In genomic region chr4:64002168-64002567, GRCm38 (mm10) we compare ENCODE assay signal across 28 mouse cellular contexts. TPM values are rescaled to one million over a fixed set of nuclear protein-coding genes. Genes with fewer than 3 reads are reported as not detected.
DNase-seq lines count a peak whose midpoint lies in the region; ATAC-seq and TF ChIP-seq lines count a peak whose summit lies in the region.
"Had no signal": no experiment of that assay in that cellular context is flagged by ENCODE, and none has a peak within 500 bp of the region (broad histone marks: within the 10 kb centered on the region; RNA-seq: fewer than 3 reads in every experiment).

No protein-coding gene starts in this region.

- H3K4me2 ChIP-seq in forebrain, embryonic 11.5 days (ENCODE audit: low read depth, low read length, severe bottlenecking): no peak overlapping the region
- H3K4me2 ChIP-seq in forebrain, embryonic 16.5 days (ENCODE audit: low read length): no peak overlapping the region
- no peak overlapping the region for H3K4me2 ChIP-seq in hindbrain, postnatal 0 days (ENCODE audit: low read depth, low read length)
- H3K4me2 ChIP-seq in hindbrain, embryonic 12.5 days (replicated peaks): no peak overlapping the region
- H3K4me2 ChIP-seq: embryonic facial prominence, embryonic 12.5 days; heart, embryonic 13.5 days; stomach, embryonic 15.5 days had no signal

- peak; percentile 30; the same call in 1 of the 2 replicates for ATAC-seq in forebrain, embryonic 11.5 days (replicated peaks; ENCODE audit: low FRiP score)
- no peak for ATAC-seq in forebrain, embryonic 16.5 days
- ATAC-seq in hindbrain, postnatal 0 days: no peak
- no peak for ATAC-seq in hindbrain, embryonic 12.5 days (ENCODE audit: low FRiP score)
- ATAC-seq: activated CD4-positive, CD25-positive, alpha-beta regulatory T cell, adult 4 months; forebrain, embryonic 14.5 days; inflammation-experienced regulatory T-cells, adult 6 months had no signal

- H3K9me3 ChIP-seq in forebrain, embryonic 11.5 days (ENCODE audit: control insufficient read depth, low read length): no peaks in the 10 kb centered on the region
- no peaks in the 10 kb centered on the region for H3K9me3 ChIP-seq in forebrain, embryonic 16.5 days (ENCODE audit: control insufficient read depth, low read length)
- H3K9me3 ChIP-seq in hindbrain, postnatal 0 days (ENCODE audit: low read length): no peaks in the 10 kb centered on the region
- H3K9me3 ChIP-seq in hindbrain, embryonic 12.5 days (replicated peaks): no peaks in the 10 kb centered on the region
- H3K9me3 ChIP-seq: embryonic facial prominence, embryonic 12.5 days; heart, embryonic 13.5 days; midbrain, embryonic 10.5 days; stomach, embryonic 15.5 days had no signal

- no peak overlapping the region for H3K4me3 ChIP-seq in forebrain, embryonic 11.5 days (ENCODE audit: low read depth, low read length)
- no peak overlapping the region for H3K4me3 ChIP-seq in forebrain, embryonic 16.5 days (replicated peaks; ENCODE audit: low read length)
- no peak overlapping the region for H3K4me3 ChIP-seq in hindbrain, postnatal 0 days (ENCODE audit: low read length)
- no peak overlapping the region for H3K4me3 ChIP-seq in hindbrain, embryonic 12.5 days
- H3K4me3 ChIP-seq: embryonic facial prominence, embryonic 12.5 days; heart, embryonic 13.5 days; midbrain, embryonic 10.5 days; stomach, embryonic 15.5 days had no signal

- H3K27me3 ChIP-seq in forebrain, embryonic 11.5 days (ENCODE audit: control insufficient read depth, insufficient read depth, low read length): no peaks in the 10 kb centered on the region
- no peaks in the 10 kb centered on the region for H3K27me3 ChIP-seq in forebrain, embryonic 16.5 days (replicated peaks; ENCODE audit: control insufficient read depth, insufficient read depth, low read length)
- H3K27me3 ChIP-seq in hindbrain, postnatal 0 days (ENCODE audit: insufficient read depth, low read length): no peaks in the 10 kb centered on the region
- no peaks in the 10 kb centered on the region for H3K27me3 ChIP-seq in hindbrain, embryonic 12.5 days
- H3K27me3 ChIP-seq: embryonic facial prominence, embryonic 12.5 days; stomach, embryonic 15.5 days had no signal

- no peak overlapping the region for H3K27ac ChIP-seq in forebrain, embryonic 11.5 days (ENCODE audit: low read depth, low read length)
- no peak overlapping the region for H3K27ac ChIP-seq in forebrain, embryonic 16.5 days (ENCODE audit: low read length)
- peak overlapping the region; percentile 36; the same call in 1 of the 2 replicates for H3K27ac ChIP-seq in hindbrain, postnatal 0 days
- H3K27ac ChIP-seq in hindbrain, embryonic 12.5 days: no peak overlapping the region
- H3K27ac ChIP-seq: embryonic facial prominence, embryonic 12.5 days; heart, embryonic 13.5 days; liver, embryonic 14.5 days; midbrain, embryonic 10.5 days; stomach, embryonic 15.5 days had no signal

- 41% methylated on average over 2 of the region's 2 CpGs for WGBS in forebrain, embryonic 11.5 days
- WGBS in forebrain, embryonic 16.5 days: 25% methylated on average over 2 of the region's 2 CpGs
- WGBS in hindbrain, postnatal 0 days: 40% methylated on average over 2 of the region's 2 CpGs
- 36% methylated on average over 2 of the region's 2 CpGs for WGBS in hindbrain, embryonic 12.5 days

- DNase-seq in forebrain, embryonic 11.5 days (ENCODE audit: low spot score): no peak
- DNase-seq in hindbrain, postnatal 0 days (ENCODE audit: low spot score): no peak
- DNase-seq in 3T3-L1 (ENCODE audit: low read depth, low spot score): peak; percentile 62
- DNase-seq in brain, adult 2 months (ENCODE audit: low read depth, low spot score): peak; percentile 76
- DNase-seq in lung, postnatal 4 days: no peak
- no peak for DNase-seq in left cerebral cortex, adult 18-20 months (ENCODE audit: low spot score in 2 of 2)
- DNase-seq: adrenal gland, adult 2 months; cerebellum, adult 9-10 months; cerebellum, postnatal 36 days; gastrocnemius, postnatal 10 days; heart, postnatal 10 days; kidney, adult 11 months; kidney, postnatal 14 days; liver; lung, adult 2 months; lung, postnatal 14 days; right cerebral cortex, postnatal 25 days; thymus, postnatal 14 days had no signal

- 0 out of 2 replicates have a peak, but pooled peaks cover 5% of the 10 kb centered on the region for H3K4me1 ChIP-seq in forebrain, embryonic 11.5 days (replicated peaks; ENCODE audit: control insufficient read depth, insufficient read depth, low read length)
- H3K4me1 ChIP-seq in forebrain, embryonic 16.5 days (replicated peaks; ENCODE audit: control insufficient read depth, insufficient read depth, low read length): 0 out of 2 replicates have a peak, but pooled peaks cover 3% of the 10 kb centered on the region
- no peaks in the 10 kb centered on the region for H3K4me1 ChIP-seq in hindbrain, postnatal 0 days (ENCODE audit: insufficient read depth, low read length)
- H3K4me1 ChIP-seq in hindbrain, embryonic 12.5 days: peaks cover 5% of the 10 kb centered on the region; the same call in 1 of the 2 replicates
- H3K4me1 ChIP-seq: heart, embryonic 13.5 days; stomach, embryonic 15.5 days had no signal

- no peak overlapping the region for H3K9ac ChIP-seq in forebrain, embryonic 11.5 days (ENCODE audit: low read length)
- no peak overlapping the region for H3K9ac ChIP-seq in forebrain, embryonic 16.5 days (replicated peaks; ENCODE audit: low read depth, low read length)
- H3K9ac ChIP-seq in hindbrain, postnatal 0 days (replicated peaks; ENCODE audit: low read length): no peak overlapping the region
- H3K9ac ChIP-seq in hindbrain, embryonic 12.5 days: no peak overlapping the region
- H3K9ac ChIP-seq: embryonic facial prominence, embryonic 12.5 days; heart, embryonic 13.5 days; liver, embryonic 14.5 days; stomach, embryonic 15.5 days had no signal

- TF ChIP-seq CTCF in hindbrain, postnatal 0 days (IDR thresholded peaks at IDR 0.05; ENCODE audit: low read depth): no peak

- no peaks in the 10 kb centered on the region for H3K36me3 ChIP-seq in forebrain, embryonic 11.5 days (ENCODE audit: control insufficient read depth, insufficient read depth, low read length)
- H3K36me3 ChIP-seq in forebrain, embryonic 16.5 days (ENCODE audit: control insufficient read depth, insufficient read depth): no peaks in the 10 kb centered on the region
- H3K36me3 ChIP-seq in hindbrain, postnatal 0 days (ENCODE audit: insufficient read depth, low read length): no peaks in the 10 kb centered on the region
- no peaks in the 10 kb centered on the region for H3K36me3 ChIP-seq in hindbrain, embryonic 12.5 days
- H3K36me3 ChIP-seq: midbrain, embryonic 10.5 days; stomach, embryonic 15.5 days had no signal

RNA-seq across cellular contexts. Expression of gene Tnc, which starts 44.6 kb away (rescaled TPM):
- polyA plus RNA-seq in forebrain, embryonic 11.5 days (2014; fragmentation: Nextera tagmentation; extraction: Ambion mirVana): 5.3 and 5.4 TPM in 2 replicates
- 44.1 and 67.1 TPM in 2 replicates for polyA plus RNA-seq in forebrain, embryonic 16.5 days (2015; fragmentation: Nextera tagmentation; extraction: Ambion mirVana)
- 166 and 184 TPM in 2 replicates for total RNA-seq in hindbrain, postnatal 0 days (2014; rRNA removed)
- 35.8 and 37.7 TPM in 2 replicates for polyA plus RNA-seq in hindbrain, postnatal 0 days (2015; fragmentation: Nextera tagmentation; extraction: Ambion mirVana)
- polyA plus RNA-seq in hindbrain, embryonic 12.5 days (2016; fragmentation: Nextera tagmentation; extraction: Ambion mirVana): 19.3 and 33.8 TPM in 2 replicates
- total RNA-seq in left cerebral cortex, adult 18-20 months (2021): 1 to 10 TPM; 2.3 to 2.5 TPM

Comparison
In these comparisons a context has a peak if more than half of its experiments do, and no peak if none do; other contexts are left out.
1. DNase-seq: peak in 3T3-L1 (single experiment) and brain, adult 2 months (single experiment); none in forebrain, embryonic 11.5 days (single experiment), hindbrain, postnatal 0 days (single experiment), lung, postnatal 4 days (0 of 2) and left cerebral cortex, adult 18-20 months (0 of 2).